Mouse (Mus musculus) kidney, embryonic 16.5 days (tissue): ENCODE measurements around the gene Ifit2. TPM values are rescaled to one million over a fixed set of nuclear protein-coding genes. Genes with fewer than 3 reads are reported as not detected.
"Not testable (repeated sequence)": the region's sequence is repeated elsewhere in the genome, so short reads cannot be mapped to it uniquely, and the experiment has no call there.

Source experiments
- ATAC-seq: fragments of 200-750 bp; cut with Nextera tagmentation; 2 replicates; pipeline ENCODE4 v1.8.0; 2017; ENCODE audit warnings: moderate TSS enrichment; ENCODE audit not compliant: low FRiP score, low TSS enrichment
- H3K27ac ChIP-seq: fragments of 300-500 bp; sonication (generic); 2 replicates; pipeline ENCODE4 v1.5.1; 2014; ENCODE audit warnings: low read length
- H3K27me3 ChIP-seq: fragments of 300-500 bp; sonication (generic); 2 replicates; pipeline ENCODE4 v1.6.1; 2014; ENCODE audit warnings: low read length, control low read depth, mixed read lengths; ENCODE audit not compliant: insufficient read depth
- H3K36me3 ChIP-seq: fragments of 300-500 bp; sonication (generic); 2 replicates; pipeline ENCODE4 v1.6.1; 2014; ENCODE audit warnings: low read length, control low read depth, mixed read lengths; ENCODE audit not compliant: insufficient read depth
- H3K4me1 ChIP-seq: fragments of 300-500 bp; sonication (generic); 2 replicates; pipeline ENCODE4 v1.6.1; 2014; ENCODE audit warnings: low read length, control low read depth, mixed read lengths; ENCODE audit not compliant: insufficient read depth
- H3K4me2 ChIP-seq: fragments of 300-500 bp; sonication (generic); replicated peaks from 2 replicates; pipeline ENCODE4 v1.6.1; 2014; ENCODE audit warnings: low read depth, low read length
- H3K4me3 ChIP-seq: fragments of 300-500 bp; sonication (generic); 2 replicates; pipeline ENCODE4 v1.5.1; 2014; ENCODE audit warnings: mild to moderate bottlenecking, low read length
- H3K9ac ChIP-seq: fragments of 300-500 bp; sonication (generic); replicated peaks from 2 replicates; pipeline ENCODE4 v1.6.1; 2014; ENCODE audit warnings: low read length
- H3K9me3 ChIP-seq: fragments of 300-500 bp; sonication (generic); 2 replicates; pipeline ENCODE4 v1.6.1; 2016; ENCODE audit warnings: low read length, control low read depth
- WGBS: fragments of 180-500 bp; shearing (Covaris S2); extraction: QIAGEN DNeasy Blood & Tissue Kit; methylation state at CpG from one replicate; pipeline ENCODE4 v1.1.7; 2014; 5-methylcytosine and 5-hydroxymethylcytosine counted together
- polyA plus RNA-seq: library from polyadenylated mRNA; unstranded; fragments of >200 nt; fragmentation: Nextera tagmentation; extraction: Ambion mirVana; gene quantifications from 2 replicates; pipeline ENCODE4 v1.2.1, GENCODE M21; 2015

The Ifit2 gene
- polyA plus RNA-seq, 1 experiment from 2014 or later: 11.8 TPM

DNA sequence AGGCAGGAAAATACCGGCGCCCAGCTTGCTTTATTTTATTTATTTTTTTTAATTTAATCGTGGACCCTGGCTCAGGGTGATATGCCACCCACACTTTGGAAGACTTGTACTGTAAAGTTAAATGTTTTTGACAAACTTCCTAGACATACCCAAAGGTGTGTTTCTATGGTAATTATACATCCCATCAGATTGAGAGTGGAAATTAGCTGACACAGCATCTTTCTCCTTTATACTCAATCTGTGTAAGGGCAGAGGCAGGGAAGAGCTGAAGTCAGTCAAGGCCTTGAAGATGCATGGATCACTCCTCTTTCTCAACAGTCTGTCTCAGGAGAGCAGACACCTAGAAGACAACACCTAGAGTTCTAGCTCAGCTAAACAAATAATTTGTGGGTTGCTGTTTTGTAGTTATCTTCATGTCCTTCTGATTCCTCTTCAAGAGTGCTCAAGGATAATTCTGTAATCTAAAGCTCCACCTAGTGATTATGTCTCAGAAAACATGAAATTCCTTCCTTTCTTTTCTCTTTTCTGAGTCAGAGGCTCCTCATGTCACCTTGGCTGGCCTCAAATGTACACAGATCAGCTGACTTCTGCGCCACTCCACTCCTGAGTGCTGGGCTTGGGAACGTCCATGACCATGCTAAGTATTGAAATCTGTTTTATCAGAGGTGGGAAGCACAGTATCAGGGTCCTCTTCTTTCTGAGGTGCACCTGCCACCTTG lies 35.4 kb downstream of the Ifit2 start:
- not testable (repeated sequence) for ATAC-seq, H3K27ac ChIP-seq, H3K9ac ChIP-seq, H3K4me1 ChIP-seq, H3K4me3 ChIP-seq, H3K9me3 ChIP-seq, H3K4me2 ChIP-seq, H3K36me3 ChIP-seq, H3K27me3 ChIP-seq
- WGBS: 77% methylated on average over 5 of the region's 5 CpGs

DNA sequence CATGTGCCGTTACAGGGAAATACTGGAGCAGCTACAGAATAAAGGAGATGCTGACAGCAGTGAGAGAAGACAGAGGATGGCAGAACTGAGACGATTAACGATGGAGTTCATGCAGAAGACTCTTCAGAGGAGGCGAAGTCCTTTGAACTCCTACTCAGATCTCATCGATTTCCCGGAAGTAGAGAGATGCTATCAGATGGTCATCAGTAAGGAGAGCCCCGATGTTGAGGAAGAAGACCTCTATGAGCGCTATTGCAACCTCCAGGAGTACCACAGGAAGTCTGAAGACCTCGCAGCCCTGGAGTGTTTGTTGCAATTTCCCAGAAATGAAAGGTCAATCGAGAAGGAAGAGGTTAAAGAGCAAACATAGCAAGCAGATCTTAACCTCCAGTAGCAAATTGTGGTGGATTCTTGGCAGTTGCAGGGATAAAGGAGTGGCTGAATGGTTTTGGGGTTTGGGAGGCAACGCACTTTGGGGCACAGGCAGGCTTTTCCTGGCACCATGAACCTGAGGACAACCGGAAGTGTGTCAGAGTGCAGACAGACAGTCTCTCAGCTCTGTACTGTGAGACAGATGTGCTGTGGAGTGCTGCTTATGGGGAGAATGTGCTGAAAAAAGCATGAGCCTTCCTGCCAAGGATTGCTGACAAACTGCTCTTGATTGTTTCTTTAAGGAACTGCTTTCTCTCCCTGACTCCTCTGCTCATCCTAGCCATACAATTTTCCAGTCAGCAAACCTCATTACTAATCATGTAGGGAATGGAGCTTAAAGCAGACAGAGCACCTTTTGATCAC lies 37.6 kb downstream of the Ifit2 start:
- H3K27ac ChIP-seq, H3K27me3 ChIP-seq, ATAC-seq, H3K4me3 ChIP-seq, H3K36me3 ChIP-seq, H3K9ac ChIP-seq, H3K4me1 ChIP-seq, H3K4me2 ChIP-seq, H3K9me3 ChIP-seq: not testable (repeated sequence)
- WGBS: 66% methylated on average over 6 of the region's 12 CpGs

DNA sequence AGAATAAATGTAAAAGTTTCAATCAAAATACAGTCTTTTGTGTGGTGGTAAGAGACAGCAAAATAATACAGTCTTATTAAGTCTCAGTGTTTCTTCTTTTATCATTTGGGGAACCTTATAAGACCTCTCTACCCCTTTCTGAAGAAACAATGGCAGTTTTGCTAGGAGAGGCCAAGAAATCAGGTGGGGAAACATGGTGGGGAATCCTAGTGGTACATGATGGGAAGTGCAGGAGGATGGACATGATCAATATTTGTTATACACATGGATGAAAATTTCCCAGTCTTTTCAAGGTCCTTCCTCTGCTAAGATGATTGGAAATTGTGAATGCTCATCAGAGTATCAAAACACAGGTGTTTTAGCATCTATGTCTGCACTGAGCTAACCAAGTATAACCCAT lies 38.5 kb downstream of the Ifit2 start:
- Histone ChIP-seq H3K36me3 (no peaks in the 10 kb centered on the region), H3K27ac (no peak overlapping the region), H3K27me3 (no peaks in the 10 kb centered on the region), H3K9me3 (no peaks in the 10 kb centered on the region), H3K4me2 (no peak overlapping the region), H3K4me3 (no peak overlapping the region), H3K9ac (no peak overlapping the region), H3K4me1 (no peaks in the 10 kb centered on the region)
- no peak for ATAC-seq

DNA sequence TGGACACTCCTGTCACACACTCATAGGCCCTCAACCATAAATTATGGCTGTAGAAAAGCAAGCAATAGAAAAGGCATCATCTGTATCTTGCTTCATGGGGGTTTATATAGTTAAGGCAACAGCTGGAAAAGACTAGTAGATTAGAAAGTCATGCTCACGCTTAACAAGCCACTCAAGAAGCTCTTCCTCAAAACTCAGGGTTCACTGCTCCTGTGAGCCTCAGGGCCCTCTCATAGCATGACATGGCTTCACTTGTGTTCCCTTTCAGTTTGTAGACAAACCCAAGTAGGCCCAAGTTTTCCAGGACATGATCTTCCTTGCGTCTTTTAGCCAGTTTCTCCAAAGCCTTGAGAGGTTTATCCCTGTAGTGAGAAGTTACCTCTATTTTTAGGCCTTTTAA lies 43.0 kb downstream of the Ifit2 start:
- 87% methylated on average over 2 of the region's 2 CpGs for WGBS
- no peak overlapping the region for H3K4me3 ChIP-seq
- no peaks in the 10 kb centered on the region for H3K4me1 ChIP-seq
- H3K9me3 ChIP-seq: no peaks in the 10 kb centered on the region
- no peaks in the 10 kb centered on the region for H3K27me3 ChIP-seq
- no peak overlapping the region for H3K9ac ChIP-seq
- no peaks in the 10 kb centered on the region for H3K36me3 ChIP-seq
- ATAC-seq: no peak
- H3K4me2 ChIP-seq: no peak overlapping the region
- no peak overlapping the region for H3K27ac ChIP-seq

DNA sequence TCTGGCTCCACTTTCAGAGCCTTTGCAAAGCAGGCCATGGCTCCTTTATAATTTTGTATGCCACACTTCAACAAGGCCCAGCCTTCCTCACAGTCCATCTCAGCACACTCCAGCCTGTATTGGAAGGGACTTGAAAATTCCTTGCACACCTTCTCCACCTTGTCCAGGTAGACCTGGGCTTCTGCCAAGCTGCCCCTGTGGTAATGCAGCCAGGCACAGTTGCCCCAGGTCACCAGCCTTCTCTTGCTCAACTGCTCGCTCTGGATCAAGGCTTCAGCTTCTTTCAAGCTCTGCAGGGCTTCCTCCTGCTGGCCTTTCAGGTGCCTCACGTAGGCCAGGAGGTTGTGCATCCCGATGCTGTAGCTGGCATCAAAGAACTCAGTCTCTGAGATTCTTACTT lies 44.0 kb downstream of the Ifit2 start:
- H3K4me3 ChIP-seq, H3K9me3 ChIP-seq, ATAC-seq, H3K36me3 ChIP-seq, H3K27ac ChIP-seq, H3K9ac ChIP-seq, H3K4me1 ChIP-seq, H3K4me2 ChIP-seq, H3K27me3 ChIP-seq: not testable (repeated sequence)
- WGBS: 81% methylated on average over 3 of the region's 3 CpGs

DNA sequence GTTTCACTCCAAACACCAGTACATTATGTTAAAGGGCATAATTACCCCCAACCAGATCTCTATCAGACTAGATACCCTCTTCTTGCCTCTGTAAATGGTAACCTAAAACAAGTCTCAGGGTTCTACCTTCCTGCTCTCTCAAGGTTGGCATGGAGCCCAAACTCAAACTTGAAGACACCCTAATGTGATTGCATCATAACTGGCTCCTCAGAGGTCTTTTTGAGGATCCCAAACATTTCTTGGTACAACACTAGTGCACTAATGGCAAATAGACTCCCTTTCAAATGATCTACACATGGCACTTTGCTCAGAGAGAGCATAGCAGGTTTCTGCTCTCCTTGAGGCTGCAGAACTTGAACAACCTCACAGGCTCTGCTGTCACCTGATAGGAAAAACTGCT lies 46.3 kb downstream of the Ifit2 start:
- peak; percentile 6; the same call in 1 of the 2 replicates for ATAC-seq
- Histone ChIP-seq H3K9ac (no peak overlapping the region), H3K36me3 (no peaks in the 10 kb centered on the region), H3K4me1 (no peaks in the 10 kb centered on the region), H3K9me3 (no peaks in the 10 kb centered on the region), H3K4me3 (no peak overlapping the region), H3K4me2 (no peak overlapping the region), H3K27me3 (no peaks in the 10 kb centered on the region), H3K27ac (no peak overlapping the region)

DNA sequence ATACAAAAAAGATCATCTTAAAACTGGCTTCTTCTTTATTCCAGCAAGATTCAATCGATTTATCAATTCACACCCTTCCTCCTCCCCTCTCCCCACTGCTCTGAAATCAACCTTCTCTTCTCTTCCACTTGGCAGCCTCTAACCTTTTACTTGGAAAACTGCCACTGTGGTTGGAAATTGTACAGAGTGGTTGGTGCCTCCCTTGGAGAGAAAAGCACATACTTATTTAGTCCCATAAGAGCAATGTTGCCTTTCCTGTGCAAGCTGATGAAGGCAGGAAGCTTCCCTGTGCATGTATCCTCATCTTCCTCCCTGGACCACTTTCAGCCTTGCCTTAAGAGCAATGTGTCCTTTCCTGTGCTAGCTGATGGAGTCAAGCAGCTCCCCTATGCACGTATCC lies 47.8 kb downstream of the Ifit2 start:
- H3K4me1 ChIP-seq: no peaks in the 10 kb centered on the region
- 79% methylated on average over 2 of the region's 2 CpGs for WGBS

DNA sequence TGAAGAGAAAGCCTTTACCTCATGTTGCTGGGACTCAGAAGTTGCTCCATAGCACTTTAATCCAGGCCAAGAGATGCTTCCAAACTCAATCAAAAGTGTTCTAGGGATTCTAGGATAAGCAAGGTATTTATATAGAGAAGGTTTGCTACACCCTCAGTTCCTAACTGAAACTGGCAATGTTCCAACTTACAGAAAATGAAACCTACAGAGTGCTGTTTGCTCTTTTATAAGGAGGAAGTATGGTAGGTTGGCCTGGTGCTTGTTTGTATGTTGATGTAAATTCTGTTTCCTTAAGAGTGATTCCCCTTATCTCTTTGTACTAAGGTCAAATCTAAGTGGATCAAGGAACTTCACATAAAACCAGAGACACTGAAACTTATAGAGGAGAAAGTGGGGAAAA lies 48.8 kb downstream of the Ifit2 start:
- H3K9me3 ChIP-seq, H3K36me3 ChIP-seq, H3K27ac ChIP-seq, ATAC-seq, H3K4me1 ChIP-seq, H3K4me3 ChIP-seq, H3K27me3 ChIP-seq, H3K9ac ChIP-seq, H3K4me2 ChIP-seq: not testable (repeated sequence)

More for the DNA sequence above, 47.8 kb downstream of the Ifit2 start:
- no peak for ATAC-seq
- H3K27ac ChIP-seq: no peak overlapping the region
- no peaks in the 10 kb centered on the region for H3K27me3 ChIP-seq
- H3K4me2 ChIP-seq: no peak overlapping the region
- H3K4me3 ChIP-seq: no peak overlapping the region
- no peaks in the 10 kb centered on the region for H3K9me3 ChIP-seq
- no peaks in the 10 kb centered on the region for H3K36me3 ChIP-seq
- H3K9ac ChIP-seq: no peak overlapping the region

DNA sequence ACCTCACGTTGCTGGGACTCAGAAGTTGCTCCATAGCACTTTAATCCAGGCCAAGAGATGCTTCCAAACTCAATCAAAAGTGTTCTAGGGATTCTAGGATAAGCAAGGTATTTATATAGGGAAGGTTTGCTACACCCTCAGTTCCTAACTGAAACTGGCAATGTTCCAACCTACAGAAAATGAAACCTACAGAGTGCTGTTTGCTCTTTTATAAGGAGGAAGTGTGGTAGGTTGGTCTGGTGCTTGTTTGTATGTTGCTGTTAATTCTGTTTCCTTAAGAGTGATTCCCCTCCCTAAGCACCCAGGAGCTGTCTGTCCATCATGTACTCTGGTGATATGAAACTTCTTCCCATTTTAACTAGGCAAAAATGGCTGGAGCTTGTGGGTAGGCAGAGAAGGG lies 51.4 kb downstream of the Ifit2 start, which contains the start of gene Ifit1bl1:
TSS of gene Ifit1bl1 (minus strand) at position 69 of the 400 bp plus-strand sequence.
- H3K27me3 ChIP-seq, H3K27ac ChIP-seq, H3K36me3 ChIP-seq, H3K4me3 ChIP-seq, ATAC-seq, H3K9ac ChIP-seq, H3K9me3 ChIP-seq, H3K4me1 ChIP-seq, H3K4me2 ChIP-seq: not testable (repeated sequence)
- 48% methylated on average over 1 of the region's 1 CpGs for WGBS

DNA sequence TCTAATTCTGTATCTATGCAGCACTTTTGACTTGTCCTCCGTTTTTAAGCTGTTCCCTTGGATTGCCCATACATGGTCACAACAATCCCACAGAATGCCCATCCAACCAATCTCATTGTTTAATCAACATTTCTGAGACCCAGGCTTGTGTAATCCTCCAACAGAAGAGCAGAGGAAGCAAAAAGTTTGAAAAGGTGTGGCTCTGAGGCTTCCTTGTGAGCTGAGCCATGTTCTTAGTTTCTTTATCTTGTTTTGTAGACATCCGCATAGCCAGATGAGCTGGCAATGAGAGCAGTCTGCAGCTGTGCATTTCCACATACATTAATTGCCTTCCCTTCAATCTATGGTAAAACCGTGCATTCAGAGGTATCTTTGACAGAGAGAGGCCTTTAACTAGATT lies 55.0 kb downstream of the Ifit2 start:
- Histone ChIP-seq H3K9me3 (no peaks in the 10 kb centered on the region), H3K4me3 (no peak overlapping the region), H3K9ac (no peak overlapping the region), H3K27ac (no peak overlapping the region), H3K4me2 (no peak overlapping the region), H3K27me3 (no peaks in the 10 kb centered on the region), H3K4me1 (peaks cover 7% of the 10 kb centered on the region), H3K36me3 (no peaks in the 10 kb centered on the region)
- 92% methylated on average over 3 of the region's 3 CpGs for WGBS
- ATAC-seq: no peak
